12 mouse cellular contexts compared by ENCODE assay signal in genomic region chr11:88394341-88395075, GRCm38 (mm10).
DNase-seq lines count a peak whose midpoint lies in the region; ATAC-seq lines count a peak whose summit lies in the region.
"Had no signal": no experiment of that assay in that cellular context is flagged by ENCODE, and none has a peak within 500 bp of the region (broad histone marks: within the 10 kb centered on the region; RNA-seq: fewer than 3 reads in every experiment).

No protein-coding gene starts in this region.

- H3K4me2 ChIP-seq in heart, embryonic 11.5 days = 0 out of 2 replicates have a peak overlapping the region, but pooled peaks have one; percentile 5
- H3K4me2 ChIP-seq in forebrain, embryonic 14.5 days (ENCODE audit: low read length) = no peak overlapping the region
- H3K4me2 ChIP-seq in midbrain, embryonic 12.5 days (replicated peaks) = no peak overlapping the region

- DNase-seq in heart, postnatal 10 days = no peak
- DNase-seq in MN1 (ENCODE audit: low spot score) = peak; percentile 42
- DNase-seq in forebrain, embryonic 14.5 days (ENCODE audit: low spot score) = no peak
- no peak for DNase-seq in right cerebral cortex, postnatal 4 days
- DNase-seq in Muller cell, postnatal 12 days (ENCODE audit: inconsistent ontology term) = no peak
- DNase-seq in gastrocnemius, adult 8-10 months (ENCODE audit: low spot score in 2 of 2) = no peak
- DNase-seq: adrenal gland, postnatal 10 days; layer of hippocampus, adult 9-11 months; lung, postnatal 14 days; thymus, postnatal 25 days had no signal

- 57% methylated on average over 19 of the region's 19 CpGs for WGBS in heart, embryonic 11.5 days (ENCODE audit: insufficient replicate concordance)
- 47% methylated on average over 19 of the region's 19 CpGs for WGBS in forebrain, embryonic 14.5 days
- WGBS in midbrain, embryonic 12.5 days = 70% methylated on average over 19 of the region's 19 CpGs

- intact Hi-C loops in heart, postnatal 10 days (cut with DNase I) = loop anchor here (5.0 kb wide), 1 partner anchor 82 kb away; no protein-coding TSS in a partner anchor

- peaks cover 21% of the 10 kb centered on the region for H3K4me1 ChIP-seq in heart, embryonic 11.5 days (ENCODE audit: control insufficient read depth, insufficient read depth, low read length)
- peaks cover 22% of the 10 kb centered on the region for H3K4me1 ChIP-seq in forebrain, embryonic 14.5 days (ENCODE audit: control insufficient read depth, insufficient read depth, low read length)
- H3K4me1 ChIP-seq in midbrain, embryonic 12.5 days = peaks cover 54% of the 10 kb centered on the region

- ATAC-seq in heart, embryonic 11.5 days (replicated peaks; ENCODE audit: insufficient number of reproducible peaks, low FRiP score, low TSS enrichment) = no peak; the same call in 1 of the 2 replicates
- ATAC-seq in forebrain, embryonic 14.5 days = peak; percentile 51
- peak; percentile 58; the same call in 1 of the 2 replicates for ATAC-seq in midbrain, embryonic 12.5 days (ENCODE audit: low FRiP score, low read depth)

- H3K27ac ChIP-seq in heart, embryonic 11.5 days (ENCODE audit: low read depth, low read length) = peak overlapping the region; percentile 43
- peak overlapping the region; percentile 46; the same call in 1 of the 2 replicates for H3K27ac ChIP-seq in forebrain, embryonic 14.5 days (ENCODE audit: low read depth, low read length)
- peak overlapping the region; percentile 81 for H3K27ac ChIP-seq in midbrain, embryonic 12.5 days (replicated peaks)

- H3K27me3 ChIP-seq in heart, embryonic 11.5 days (ENCODE audit: control insufficient read depth, insufficient read depth, low read length) = no peaks in the 10 kb centered on the region
- no peaks in the 10 kb centered on the region for H3K27me3 ChIP-seq in forebrain, embryonic 14.5 days (replicated peaks; ENCODE audit: control insufficient read depth, insufficient read depth, low read length)
- H3K27me3 ChIP-seq in midbrain, embryonic 12.5 days = no peaks in the 10 kb centered on the region

- no peak overlapping the region for H3K9ac ChIP-seq in heart, embryonic 11.5 days (ENCODE audit: low read depth, low read length)
- H3K9ac ChIP-seq in forebrain, embryonic 14.5 days (ENCODE audit: low read length) = no peak overlapping the region
- H3K9ac ChIP-seq in midbrain, embryonic 12.5 days (replicated peaks) = no peak overlapping the region

- H3K36me3 ChIP-seq in heart, embryonic 11.5 days (ENCODE audit: control insufficient read depth, insufficient read depth, low read length) = no peaks in the 10 kb centered on the region
- no peaks in the 10 kb centered on the region for H3K36me3 ChIP-seq in forebrain, embryonic 14.5 days (ENCODE audit: control insufficient read depth, insufficient read depth, low read length)
- H3K36me3 ChIP-seq in midbrain, embryonic 12.5 days = peaks cover 16% of the 10 kb centered on the region

- H3K4me3 ChIP-seq in heart, embryonic 11.5 days (ENCODE audit: low read depth, low read length) = no peak overlapping the region
- H3K4me3 ChIP-seq in forebrain, embryonic 14.5 days (ENCODE audit: low read depth, low read length) = no peak overlapping the region
- no peak overlapping the region for H3K4me3 ChIP-seq in midbrain, embryonic 12.5 days

- H3K9me3 ChIP-seq in heart, embryonic 11.5 days (replicated peaks; ENCODE audit: control insufficient read depth, low read length) = no peaks in the 10 kb centered on the region
- no peaks in the 10 kb centered on the region for H3K9me3 ChIP-seq in forebrain, embryonic 14.5 days (replicated peaks; ENCODE audit: control insufficient read depth, low read length)
- H3K9me3 ChIP-seq in midbrain, embryonic 12.5 days = no peaks in the 10 kb centered on the region
